Mouse (Mus musculus) liver, embryonic 14.5 days (tissue): ENCODE measurements at regions not wholly inside any gene's neighbourhood (a gene's known extent, or its start where the extent isn't known, plus 50 kb on each side); places are given as distances from the start of the nearest gene placed in this dataset.

ENCODE experiments used
- ATAC-seq: fragments of 200-750 bp; cut with Nextera tagmentation; 2 replicates; pipeline ENCODE4 v1.8.0; 2017; ENCODE audit warnings: moderate number of reproducible peaks, mild to moderate bottlenecking, moderate library complexity; ENCODE audit not compliant: insufficient read depth
- DNase-seq, 3 experiments: peaks; one replicate each; pipeline ENCODE4 v3.0.0-alpha.2; 2012 to 2013; ENCODE audit warnings: low read depth in 3 of 3, low spot score in 3 of 3
- H3K27ac ChIP-seq: fragments of 300-500 bp; sonication (generic); 2 replicates; pipeline ENCODE4 v1.5.1; 2014; ENCODE audit warnings: moderate library complexity, mild to moderate bottlenecking, control low read depth, inconsistent platforms
- H3K27me3 ChIP-seq: fragments of 300-500 bp; sonication (generic); 2 replicates; pipeline ENCODE4 v1.6.1; 2014; ENCODE audit warnings: mild to moderate bottlenecking, low read length, moderate library complexity; ENCODE audit not compliant: control insufficient read depth, insufficient read depth
- H3K36me3 ChIP-seq: fragments of 300-500 bp; sonication (generic); replicated peaks from 2 replicates; pipeline ENCODE4 v1.6.1; 2014; ENCODE audit warnings: low read depth; ENCODE audit not compliant: control insufficient read depth, insufficient read depth
- H3K4me1 ChIP-seq, 2 experiments: fragments of 200-500 bp in 1 of 2; fragments of 300-500 bp in 1 of 2; sonication (generic) in 1 of 2; replicated peaks; 2 replicates each; pipeline ENCODE4 v1.6.1; 2012 to 2014; ENCODE audit warnings: antibody characterized with exemption in 1 of 2, inconsistent platforms in 1 of 2, low read length in 1 of 2; ENCODE audit not compliant: control insufficient read depth in 2 of 2, insufficient read depth in 2 of 2
- H3K4me2 ChIP-seq: fragments of 300-500 bp; sonication (generic); 2 replicates; pipeline ENCODE4 v1.6.1; 2014; ENCODE audit warnings: low read depth, mild to moderate bottlenecking, control low read depth, moderate library complexity
- H3K4me3 ChIP-seq, 2 experiments: fragments of 200-500 bp in 1 of 2; fragments of 300-500 bp in 1 of 2; sonication (generic) in 1 of 2; 2 replicates each; pipeline ENCODE4 v1.5.1; 2012 to 2014; ENCODE audit warnings: low read depth in 2 of 2, low read length in 2 of 2, mild to moderate bottlenecking in 2 of 2, control low read depth in 1 of 2, inconsistent platforms in 1 of 2, moderate library complexity in 1 of 2; ENCODE audit not compliant: insufficient read depth in 1 of 2
- H3K9ac ChIP-seq: fragments of 300-500 bp; sonication (generic); replicated peaks from 2 replicates; pipeline ENCODE4 v1.6.1; 2014; ENCODE audit warnings: mild to moderate bottlenecking, control low read depth, moderate library complexity
- H3K9me3 ChIP-seq: fragments of 300-500 bp; sonication (generic); 2 replicates; pipeline ENCODE4 v1.6.1; 2016; ENCODE audit warnings: low read length, mixed read lengths; ENCODE audit not compliant: control insufficient read depth
- CTCF ChIP-seq: IDR thresholded peaks from 2 replicates; pipeline ENCODE4 v1.5.1; 2016; ENCODE audit warnings: antibody characterized with exemption, low read depth, control low read depth
- EP300 ChIP-seq: IDR thresholded peaks from 2 replicates; pipeline ENCODE4 v1.6.1; 2016; ENCODE audit warnings: antibody characterized with exemption, low read depth
- WGBS: fragments of 180-500 bp; shearing (Covaris S2); extraction: QIAGEN DNeasy Blood & Tissue Kit; methylation state at CpG from one replicate; pipeline ENCODE4 v1.1.7; 2014; ENCODE audit not compliant: insufficient replicate concordance; 5-methylcytosine and 5-hydroxymethylcytosine counted together

DNA sequence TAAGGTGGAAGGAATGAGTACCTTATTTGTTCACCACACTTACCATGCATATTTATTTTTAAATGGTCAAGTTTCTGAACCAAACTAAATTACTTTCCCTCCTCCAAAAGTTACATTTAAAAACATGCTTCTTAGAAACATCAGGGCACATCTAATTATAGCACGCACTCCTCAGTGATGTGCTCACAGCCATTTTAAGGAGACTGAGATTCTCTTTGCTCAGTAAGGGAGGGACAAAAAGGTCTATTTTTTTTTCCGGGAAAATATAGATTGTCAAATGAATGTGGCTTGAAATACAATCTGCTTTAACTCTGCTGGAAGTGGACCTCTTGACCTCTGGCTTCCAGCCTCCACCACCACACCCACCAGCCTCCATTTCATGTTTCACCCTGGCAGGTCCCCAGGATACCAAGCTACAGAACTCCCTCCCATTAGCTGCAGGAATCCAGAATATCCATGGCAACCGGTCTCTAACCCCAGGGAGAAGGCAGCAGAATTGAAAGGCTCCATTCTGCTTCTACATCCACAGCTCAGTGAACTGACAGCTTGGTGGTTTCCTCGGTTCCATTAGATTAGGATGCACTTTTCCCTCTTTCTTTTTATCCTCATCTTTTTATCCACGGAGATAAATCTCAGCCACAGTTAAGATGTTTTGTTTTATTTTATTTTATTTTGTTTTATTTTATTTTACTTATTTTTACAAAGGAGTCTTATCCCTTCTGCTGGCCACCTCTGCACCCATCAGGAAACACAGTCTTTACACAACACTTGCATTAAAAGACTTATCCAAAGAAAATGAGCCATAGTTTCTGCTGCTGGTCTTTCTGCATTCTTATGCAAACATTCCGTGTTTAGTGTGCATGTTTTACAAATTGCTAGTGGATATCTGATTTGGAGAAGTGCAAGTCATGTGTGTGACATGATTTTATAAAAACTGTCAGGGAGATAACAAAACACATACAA lies 152.2 kb upstream of the Prr30 start:
- DNase-seq, result no peak
- WGBS, result 37% methylated on average over 6 of the region's 6 CpGs
- H3K4me3 ChIP-seq, result no peak overlapping the region
- H3K9ac ChIP-seq, result no peak overlapping the region
- H3K4me1 ChIP-seq, result no peaks in the 10 kb centered on the region
- no peaks in the 10 kb centered on the region for H3K36me3 ChIP-seq
- TF ChIP-seq CTCF (no peak), EP300 (no peak)
- no peaks in the 10 kb centered on the region for H3K27me3 ChIP-seq
- H3K4me2 ChIP-seq, result no peak overlapping the region
- H3K27ac ChIP-seq, result no peak overlapping the region
- no peaks in the 10 kb centered on the region for H3K9me3 ChIP-seq
- no peak for ATAC-seq

- H3K27me3 ChIP-seq, result no peaks in the 10 kb centered on the region
- TF ChIP-seq CTCF (no peak), EP300 (no peak)
- 63% methylated on average over 1 of the region's 1 CpGs for WGBS
- H3K27ac ChIP-seq, result no peak overlapping the region
- ATAC-seq (no peak), DNase-seq (no peak)
- H3K36me3 ChIP-seq, result no peaks in the 10 kb centered on the region
- H3K4me1 ChIP-seq, result no peaks in the 10 kb centered on the region
- H3K9ac ChIP-seq, result no peak overlapping the region
- no peak overlapping the region for H3K4me3 ChIP-seq
- no peaks in the 10 kb centered on the region for H3K9me3 ChIP-seq
- no peak overlapping the region for H3K4me2 ChIP-seq
Observed at GRCm38 (mm10) chr14:101340331-101340730, 140.2 kb upstream of the Prr30 start.

DNA sequence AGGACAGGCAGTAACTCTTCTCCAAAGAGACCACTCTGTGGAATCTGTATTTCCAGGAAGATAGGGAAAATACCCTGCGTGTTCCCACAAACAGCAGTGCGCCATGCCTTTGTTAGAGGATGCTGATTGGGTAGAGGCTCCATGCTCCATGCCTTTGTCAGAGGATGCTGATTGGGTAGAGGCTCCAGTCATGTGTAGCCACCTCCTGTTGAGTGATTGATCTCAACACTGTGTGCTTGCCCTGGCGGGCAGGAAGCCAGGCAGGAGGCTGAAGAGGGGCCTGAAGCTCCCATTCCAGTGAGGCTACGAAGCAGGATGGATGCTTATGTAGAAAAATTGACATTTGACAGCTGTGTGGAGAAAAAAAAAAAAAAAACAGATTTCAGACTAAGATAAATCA lies 131.9 kb upstream of the Prr30 start:
- TF ChIP-seq CTCF, result no peak
- no peak for TF ChIP-seq EP300
- WGBS, result 42% methylated on average over 4 of the region's 4 CpGs
- no peak overlapping the region for H3K9ac ChIP-seq

DNA sequence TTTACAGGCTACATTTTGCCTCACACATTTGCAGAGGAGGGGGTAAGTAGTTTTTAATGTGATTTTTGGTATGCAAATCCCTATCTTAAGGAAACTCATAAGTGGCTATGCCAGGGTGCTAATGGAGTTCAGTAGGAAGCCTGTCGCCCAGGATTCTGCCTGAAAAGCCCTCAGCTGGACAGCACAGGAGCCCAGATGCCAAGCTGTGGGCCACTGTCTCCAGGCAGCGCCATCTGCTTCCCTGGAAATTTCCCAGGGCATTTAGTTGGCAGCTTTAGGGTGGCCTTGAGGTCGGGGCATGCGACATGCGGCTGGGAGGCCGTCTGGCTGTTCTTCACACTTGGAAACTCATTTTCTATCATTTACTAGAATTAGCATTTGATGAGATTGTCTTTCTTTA lies 127.3 kb upstream of the Prr30 start:
- no peak for DNase-seq
- TF ChIP-seq CTCF, result no peak
- no peak for ATAC-seq
- no peak overlapping the region for H3K4me2 ChIP-seq
- H3K4me3 ChIP-seq, result no peak overlapping the region
- H3K9ac ChIP-seq, result no peak overlapping the region
- H3K4me1 ChIP-seq, result no peaks in the 10 kb centered on the region
- H3K9me3 ChIP-seq, result no peaks in the 10 kb centered on the region
- no peak overlapping the region for H3K27ac ChIP-seq
- no peaks in the 10 kb centered on the region for H3K36me3 ChIP-seq
- no peaks in the 10 kb centered on the region for H3K27me3 ChIP-seq
- WGBS, result 60% methylated on average over 6 of the region's 6 CpGs

More for the DNA sequence above, 131.9 kb upstream of the Prr30 start:
- Histone ChIP-seq H3K36me3 (no peaks in the 10 kb centered on the region), H3K4me1 (no peaks in the 10 kb centered on the region), H3K9me3 (no peaks in the 10 kb centered on the region), H3K27me3 (no peaks in the 10 kb centered on the region), H3K27ac (no peak overlapping the region), H3K4me2 (no peak overlapping the region), H3K4me3 (no peak overlapping the region)
- ATAC-seq (no peak), DNase-seq (no peak)

DNA sequence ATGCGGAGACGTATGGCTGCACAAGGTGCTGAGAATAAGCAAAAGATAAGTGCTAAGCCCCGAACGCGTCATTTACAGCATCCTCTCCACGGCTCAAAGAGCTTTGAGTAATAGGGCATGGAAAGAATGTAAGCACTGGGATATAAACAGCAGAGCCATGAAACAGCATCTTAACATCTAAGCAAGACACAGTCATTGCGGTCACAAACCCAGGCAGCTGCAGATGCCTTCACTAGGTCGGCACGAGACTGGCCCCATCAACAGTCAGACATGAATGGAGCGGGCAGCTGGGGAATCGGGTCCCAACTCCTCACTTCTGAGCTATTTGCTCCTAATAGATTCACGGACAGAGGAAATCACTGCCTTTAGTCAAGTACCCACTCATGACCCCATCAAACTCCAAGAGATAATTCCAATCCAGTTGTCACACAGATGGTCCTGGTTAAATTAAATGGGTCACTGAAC lies 126.4 kb upstream of the Prr30 start:
- no peak overlapping the region for H3K4me3 ChIP-seq
- H3K9me3 ChIP-seq, result no peaks in the 10 kb centered on the region
- no peak overlapping the region for H3K9ac ChIP-seq
- 36% methylated on average over 12 of the region's 12 CpGs for WGBS
- no peaks in the 10 kb centered on the region for H3K36me3 ChIP-seq
- H3K4me1 ChIP-seq, result no peaks in the 10 kb centered on the region
- TF ChIP-seq CTCF, result no peak
- no peak for TF ChIP-seq EP300
- H3K27me3 ChIP-seq, result no peaks in the 10 kb centered on the region
- H3K4me2 ChIP-seq, result no peak overlapping the region
- DNase-seq, result no peak
- H3K27ac ChIP-seq, result no peak overlapping the region
- no peak for ATAC-seq
